Mouse (Mus musculus): ENCODE data around the gene Ddr1. TPM values are rescaled to one million over a fixed set of nuclear protein-coding genes. Genes with fewer than 3 reads are reported as not detected.

Ddr1 gene
- polyA plus RNA-seq, 1 experiment, result 44.9 TPM

DNA sequence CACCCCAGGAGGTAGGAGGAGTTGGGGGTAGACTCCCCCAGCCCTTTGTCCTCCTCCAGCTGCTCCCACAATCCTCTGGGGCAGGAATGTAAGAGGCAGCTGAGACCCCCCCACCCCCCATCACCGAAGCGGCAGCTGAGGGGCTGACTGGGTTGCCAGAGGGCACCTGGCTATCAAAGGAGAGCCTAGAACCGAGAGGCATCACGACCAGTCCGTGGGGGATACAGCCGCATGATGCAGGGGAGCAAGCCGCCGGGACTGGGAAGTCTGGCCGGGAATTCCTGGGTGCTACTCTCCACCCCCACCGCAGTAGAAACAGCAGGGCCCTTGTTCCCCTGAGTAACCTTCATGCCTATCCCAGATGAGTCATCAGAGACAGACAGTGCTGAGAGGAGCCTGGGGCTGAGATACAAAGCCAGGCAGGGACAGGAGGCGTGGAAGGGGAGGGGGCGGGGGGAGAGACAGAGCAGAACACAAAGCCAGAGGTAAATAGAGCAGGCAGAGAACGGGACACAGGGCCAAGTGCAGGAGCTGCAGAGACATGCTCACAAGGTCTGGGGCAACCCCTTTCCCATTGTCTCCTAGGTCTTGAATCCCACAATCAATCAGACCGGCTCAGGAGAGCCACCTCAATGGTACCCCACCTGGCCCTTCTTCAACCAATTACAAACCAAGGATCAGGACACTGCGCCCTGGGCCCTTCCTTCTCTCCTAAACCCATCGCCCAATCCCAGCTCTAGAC, 6.5 kb downstream of the Ddr1 start:
- no peak for TF ChIP-seq CTCF (IDR thresholded peaks at IDR 0.05; ENCODE audit: extremely low read depth, insufficient read depth, low read length)
- peak; percentile 39; the same call in 1 of the 2 replicates for TF ChIP-seq POLR2A (IDR thresholded peaks at IDR 0.05; ENCODE audit: extremely low read depth, insufficient read depth, low read length)
- peak overlapping the region; percentile 92 for H3K27ac ChIP-seq (ENCODE audit: insufficient read depth, low read length)
- H3K4me3 ChIP-seq (ENCODE audit: insufficient read depth, low read length), result peak overlapping the region; percentile 29
- peaks cover 13% of the 10 kb centered on the region for H3K4me1 ChIP-seq (ENCODE audit: control insufficient read depth, insufficient read depth, low read length)

DNA sequence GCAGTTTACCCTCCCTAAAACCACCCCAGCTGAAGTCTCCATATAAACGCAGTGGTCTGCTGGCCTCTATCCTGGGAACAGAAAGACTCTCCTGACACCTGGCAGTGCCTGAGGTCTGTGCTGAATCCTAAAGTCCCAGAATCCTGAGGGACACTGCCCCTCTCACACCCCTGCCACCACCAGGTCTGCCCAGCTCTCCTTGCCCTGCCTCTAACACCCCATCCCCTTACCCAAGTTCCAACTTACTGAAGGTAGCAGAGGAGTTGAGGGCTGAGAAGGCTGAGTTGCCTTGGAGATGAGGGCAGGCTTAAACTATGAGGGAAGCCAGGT, 7.0 kb downstream of the Ddr1 start:
- Histone ChIP-seq H3K4me3 (ENCODE audit: insufficient read depth, low read length) (peak overlapping the region; percentile 29), H3K4me1 (ENCODE audit: control insufficient read depth, insufficient read depth, low read length) (peaks cover 13% of the 10 kb centered on the region), H3K27ac (ENCODE audit: insufficient read depth, low read length) (peak overlapping the region; percentile 92)
- TF ChIP-seq POLR2A (IDR thresholded peaks at IDR 0.05; ENCODE audit: extremely low read depth, insufficient read depth, low read length), result no peak
- no peak for TF ChIP-seq CTCF (IDR thresholded peaks at IDR 0.05; ENCODE audit: extremely low read depth, insufficient read depth, low read length)

DNA sequence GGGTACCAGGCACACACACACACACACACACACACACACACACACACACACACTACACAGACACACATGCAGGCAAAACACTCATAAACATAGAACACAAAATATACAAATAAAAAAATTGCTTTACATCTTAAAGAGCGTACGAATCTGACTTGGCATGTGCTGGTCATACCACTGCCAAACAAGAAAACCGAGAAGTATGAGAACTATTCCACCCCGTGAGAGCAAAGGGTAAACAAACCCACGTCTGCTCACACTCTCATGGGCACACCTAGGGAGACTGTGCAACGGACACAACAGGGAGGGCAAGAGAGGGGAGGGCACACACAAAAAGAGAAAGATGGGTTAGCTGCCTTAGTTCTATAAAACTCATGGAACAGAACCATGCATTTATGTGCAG, 7.7 kb downstream of the Ddr1 start:
- Histone ChIP-seq H3K27ac (ENCODE audit: insufficient read depth, low read length) (peak overlapping the region; percentile 92), H3K4me1 (ENCODE audit: control insufficient read depth, insufficient read depth, low read length) (peaks cover 13% of the 10 kb centered on the region), H3K4me3 (ENCODE audit: insufficient read depth, low read length) (peak overlapping the region; percentile 29)
- TF ChIP-seq CTCF (IDR thresholded peaks at IDR 0.05; ENCODE audit: extremely low read depth, insufficient read depth, low read length), result no peak
- TF ChIP-seq POLR2A (IDR thresholded peaks at IDR 0.05; ENCODE audit: extremely low read depth, insufficient read depth, low read length), result no peak

DNA sequence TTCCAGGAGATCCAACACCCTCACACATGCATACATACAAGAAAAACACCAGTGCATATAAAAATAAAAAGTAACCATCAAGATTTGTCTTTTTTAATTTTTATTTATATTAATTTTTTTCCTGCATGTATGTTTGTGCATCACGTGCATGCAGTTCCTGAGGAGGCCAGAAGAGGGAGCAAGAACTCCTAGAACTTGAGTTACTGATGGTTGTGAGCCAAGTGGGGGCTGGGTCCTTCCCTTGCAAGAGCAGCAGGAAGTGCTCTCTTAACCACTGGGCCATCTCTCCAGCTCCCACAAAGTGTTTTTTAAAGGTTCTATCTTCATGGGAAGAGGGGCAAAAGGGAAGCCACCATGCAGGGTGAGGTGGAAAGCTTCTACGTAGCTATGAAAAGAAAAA, 9.1 kb downstream of the Ddr1 start:
- Histone ChIP-seq H3K4me1 (ENCODE audit: control insufficient read depth, insufficient read depth, low read length) (peaks cover 13% of the 10 kb centered on the region), H3K27ac (ENCODE audit: insufficient read depth, low read length) (no peak overlapping the region), H3K4me3 (ENCODE audit: insufficient read depth, low read length) (no peak overlapping the region)
- TF ChIP-seq CTCF (IDR thresholded peaks at IDR 0.05; ENCODE audit: extremely low read depth, insufficient read depth, low read length) (peak; percentile 29; the same call in 1 of the 2 replicates), POLR2A (IDR thresholded peaks at IDR 0.05; ENCODE audit: extremely low read depth, insufficient read depth, low read length) (no peak)

DNA sequence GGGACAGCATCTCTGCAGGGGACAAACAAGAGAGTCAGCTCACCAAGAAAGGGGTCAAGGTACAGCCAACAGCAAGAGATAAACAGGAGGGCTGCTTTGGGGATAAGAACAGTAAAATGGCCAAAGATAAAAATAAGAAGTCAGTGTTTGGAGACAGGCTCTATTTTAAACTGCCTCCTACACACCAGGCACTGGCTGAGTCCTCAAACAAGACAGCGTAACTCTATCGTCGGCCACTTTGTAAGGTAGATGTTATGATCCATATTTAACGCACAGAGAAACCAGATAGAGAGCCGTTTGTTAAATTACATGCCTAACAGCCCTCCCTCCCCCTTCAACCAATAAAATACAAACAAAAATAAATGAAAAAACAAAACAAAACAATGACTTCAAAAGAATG, 10.5 kb downstream of the Ddr1 start:
- Histone ChIP-seq H3K4me3 (ENCODE audit: insufficient read depth, low read length) (no peak overlapping the region), H3K27ac (ENCODE audit: insufficient read depth, low read length) (no peak overlapping the region), H3K4me1 (ENCODE audit: control insufficient read depth, insufficient read depth, low read length) (peaks cover 13% of the 10 kb centered on the region)
- TF ChIP-seq POLR2A (IDR thresholded peaks at IDR 0.05; ENCODE audit: extremely low read depth, insufficient read depth, low read length) (no peak), CTCF (IDR thresholded peaks at IDR 0.05; ENCODE audit: extremely low read depth, insufficient read depth, low read length) (no peak)

DNA sequence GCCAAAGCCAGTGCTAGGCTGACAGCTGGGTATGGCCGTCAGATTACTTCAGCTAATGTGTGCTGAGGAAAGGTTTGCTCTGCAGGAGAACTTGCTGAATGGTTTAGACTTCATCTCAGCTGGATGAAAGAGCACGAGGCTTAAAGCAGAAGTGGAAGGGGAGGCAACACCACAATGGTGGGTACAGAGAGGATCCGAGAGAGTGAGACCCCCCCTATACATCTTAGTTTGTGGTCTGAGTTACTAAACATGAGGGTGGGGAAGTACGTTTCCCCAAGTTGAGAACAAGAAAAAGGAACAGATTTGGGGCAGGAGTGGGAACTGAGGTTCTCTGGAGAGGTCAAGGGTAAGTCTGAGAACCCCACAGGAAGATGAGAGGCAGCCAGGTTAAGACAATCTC, 12.1 kb downstream of the Ddr1 start:
- TF ChIP-seq CTCF (IDR thresholded peaks at IDR 0.05; ENCODE audit: extremely low read depth, insufficient read depth, low read length) (no peak), POLR2A (IDR thresholded peaks at IDR 0.05; ENCODE audit: extremely low read depth, insufficient read depth, low read length) (no peak)
- Histone ChIP-seq H3K27ac (ENCODE audit: insufficient read depth, low read length) (no peak overlapping the region), H3K4me3 (ENCODE audit: insufficient read depth, low read length) (no peak overlapping the region), H3K4me1 (ENCODE audit: control insufficient read depth, insufficient read depth, low read length) (peaks cover 6% of the 10 kb centered on the region)

DNA sequence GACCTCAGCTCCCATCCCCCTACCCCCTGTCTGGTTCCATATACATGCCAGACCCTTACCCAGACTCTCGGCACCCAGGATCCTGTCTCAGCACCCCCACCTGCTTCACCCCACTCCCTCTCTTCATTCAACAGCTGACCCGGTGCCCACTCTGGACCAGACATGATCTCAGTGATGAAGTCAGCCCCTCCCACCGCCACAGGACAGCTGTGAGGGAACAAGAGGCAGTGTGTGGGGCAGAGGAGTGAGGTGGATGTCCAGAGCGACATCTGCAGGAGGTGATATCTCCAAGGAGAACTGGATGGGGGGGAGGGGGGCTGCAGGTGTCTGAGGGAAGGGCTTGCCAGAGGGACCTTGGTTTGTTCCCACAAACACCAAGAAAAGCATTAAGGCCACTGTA, 12.6 kb downstream of the Ddr1 start:
- Histone ChIP-seq H3K4me1 (ENCODE audit: control insufficient read depth, insufficient read depth, low read length) (peaks cover 5% of the 10 kb centered on the region), H3K4me3 (ENCODE audit: insufficient read depth, low read length) (no peak overlapping the region), H3K27ac (ENCODE audit: insufficient read depth, low read length) (no peak overlapping the region)
- no peak for TF ChIP-seq POLR2A (IDR thresholded peaks at IDR 0.05; ENCODE audit: extremely low read depth, insufficient read depth, low read length)

DNA sequence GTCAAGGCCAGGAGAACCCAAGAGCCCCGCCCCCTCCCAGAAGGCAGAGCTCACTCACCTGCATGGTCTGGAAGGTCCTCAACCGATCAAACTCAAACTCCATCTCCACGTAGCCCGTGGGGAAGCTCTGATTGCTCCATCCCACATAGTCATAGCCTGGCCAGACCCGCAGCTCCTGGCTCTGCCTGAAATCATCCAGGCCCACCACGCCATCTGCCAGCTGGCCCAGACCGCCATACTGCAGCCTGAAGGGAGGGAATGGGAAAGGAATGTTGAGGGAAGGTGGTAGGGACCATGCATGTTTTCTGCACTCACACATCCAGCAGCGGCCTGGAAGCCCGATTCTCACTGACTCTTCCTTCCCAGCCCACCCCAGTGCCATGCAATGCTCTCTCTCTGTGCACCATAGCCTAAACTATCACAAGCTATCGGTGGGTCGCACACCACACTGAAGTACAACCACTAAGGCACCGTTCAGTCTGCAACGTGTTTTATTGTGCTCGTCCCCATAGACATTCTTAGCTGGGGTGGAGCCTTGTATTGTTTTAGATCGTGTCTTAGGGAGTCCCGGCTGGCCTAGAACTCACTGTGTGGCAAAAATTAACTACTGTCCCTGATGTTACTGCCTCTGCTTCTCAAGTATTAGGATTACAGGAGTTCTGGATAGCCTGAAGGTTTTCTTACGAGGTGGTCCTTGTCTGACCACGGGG, 14.3 kb downstream of the Ddr1 start:
- Histone ChIP-seq H3K4me3 (ENCODE audit: insufficient read depth, low read length) (no peak overlapping the region), H3K4me1 (ENCODE audit: control insufficient read depth, insufficient read depth, low read length) (peaks cover 4% of the 10 kb centered on the region; the same call in 1 of the 2 replicates), H3K27ac (ENCODE audit: insufficient read depth, low read length) (no peak overlapping the region)
- TF ChIP-seq CTCF (IDR thresholded peaks at IDR 0.05; ENCODE audit: extremely low read depth, insufficient read depth, low read length), result no peak
- no peak for TF ChIP-seq POLR2A (IDR thresholded peaks at IDR 0.05; ENCODE audit: extremely low read depth, insufficient read depth, low read length)

DNA sequence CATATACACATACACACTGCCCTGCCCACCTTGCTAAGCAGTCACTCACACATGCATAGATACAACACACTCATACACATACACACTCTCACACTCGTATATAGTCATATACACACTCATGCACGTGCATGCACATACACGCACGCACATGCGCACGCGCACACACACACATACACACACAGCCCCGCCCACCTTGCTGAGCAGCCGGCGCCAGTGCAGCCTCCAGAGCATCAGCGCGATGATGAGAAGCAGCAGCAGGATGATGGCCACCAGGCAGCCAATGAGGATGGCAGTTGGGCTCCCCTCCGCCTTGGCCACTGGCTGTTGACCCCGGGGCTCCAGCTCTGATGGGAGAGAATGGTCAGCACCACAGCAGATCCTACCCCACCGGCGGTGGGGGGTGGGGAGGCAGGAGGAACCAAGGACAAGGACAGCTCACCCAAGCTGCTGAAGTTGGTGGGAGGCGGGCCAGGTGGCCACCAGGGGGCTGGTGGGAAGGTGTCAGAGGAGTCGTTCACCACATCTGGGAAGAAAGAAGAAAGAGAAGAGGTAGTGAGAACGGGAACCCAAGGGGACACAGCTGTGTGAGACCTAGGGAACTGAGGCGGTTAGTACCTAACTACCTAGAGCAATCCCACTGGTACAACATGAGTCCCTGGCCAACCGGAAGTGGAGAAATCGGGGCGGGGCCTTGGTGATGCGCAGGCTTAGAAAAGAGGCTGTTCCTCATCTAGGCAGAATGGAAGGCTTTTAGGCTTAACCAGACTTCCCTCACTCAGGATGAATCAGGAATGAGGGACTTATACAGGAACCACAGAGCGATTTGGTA, 15.9 kb downstream of the Ddr1 start:
- H3K4me1 ChIP-seq (ENCODE audit: control insufficient read depth, insufficient read depth, low read length), result peaks cover 1% of the 10 kb centered on the region; the same call in 1 of the 2 replicates

More for the DNA sequence above, 15.9 kb downstream of the Ddr1 start:
- H3K27ac ChIP-seq (ENCODE audit: insufficient read depth, low read length), result no peak overlapping the region
- TF ChIP-seq POLR2A (IDR thresholded peaks at IDR 0.05; ENCODE audit: extremely low read depth, insufficient read depth, low read length) (no peak), CTCF (IDR thresholded peaks at IDR 0.05; ENCODE audit: extremely low read depth, insufficient read depth, low read length) (no peak)
- H3K4me3 ChIP-seq (ENCODE audit: insufficient read depth, low read length), result no peak overlapping the region

Measured in cortical plate, adult 2 months (tissue).